Mouse (Mus musculus): ENCODE results near the gene Robo2. TPM values are rescaled to one million over a fixed set of nuclear protein-coding genes. Genes with fewer than 3 reads are reported as not detected.

The Robo2 gene
- polyA plus RNA-seq, 1 experiment from 2014 or later = 65.3 TPM

MicroRNAs encoded within 50 kb of the gene (microRNA counts, 519-probe panel; counts per million panel counts)
- not detected for microRNA mmu-miR-691

Small RNAs within 50 kb of the gene (microRNA-seq; reads per million reads assigned to microRNA genes)
- gene Gm24272 (not detected), gene Mir691 (not detected)
